Mouse (Mus musculus) frontal cortex, postnatal 14 days (tissue): ENCODE measurements around the gene Agpat3.

ENCODE experiments used
- DNase-seq, 2 experiments: peaks; one replicate each; pipeline ENCODE4 v3.0.0; 2022; ENCODE audit warnings: low spot score in 2 of 2

Gene Agpat3

DNA sequence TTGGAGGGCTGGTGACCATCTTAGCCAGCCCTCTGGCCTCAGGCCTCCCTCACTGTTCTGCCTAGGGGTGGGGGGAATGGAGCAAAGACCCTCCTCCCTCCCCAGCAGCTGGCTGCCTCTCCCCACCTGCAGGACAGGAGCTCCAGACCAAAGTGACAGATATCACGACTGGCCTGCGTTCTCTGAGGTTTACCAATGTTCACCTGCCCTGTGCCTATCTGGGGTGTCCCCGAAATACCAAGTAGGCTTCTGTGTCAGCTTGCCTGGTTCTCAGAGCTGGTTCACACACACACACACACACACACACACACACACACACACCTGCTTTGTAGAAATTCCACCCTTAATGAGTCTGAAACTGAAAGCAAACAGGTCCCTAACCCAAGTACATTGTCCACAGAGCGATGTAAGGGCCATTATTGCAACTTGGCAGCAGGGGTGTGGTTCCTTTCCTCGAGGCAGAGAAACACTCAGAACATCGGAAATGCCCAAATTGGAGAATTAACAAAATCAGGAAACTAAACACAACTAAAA is 94.1 kb downstream of the Agpat3 start:
- no peak for DNase-seq

DNA sequence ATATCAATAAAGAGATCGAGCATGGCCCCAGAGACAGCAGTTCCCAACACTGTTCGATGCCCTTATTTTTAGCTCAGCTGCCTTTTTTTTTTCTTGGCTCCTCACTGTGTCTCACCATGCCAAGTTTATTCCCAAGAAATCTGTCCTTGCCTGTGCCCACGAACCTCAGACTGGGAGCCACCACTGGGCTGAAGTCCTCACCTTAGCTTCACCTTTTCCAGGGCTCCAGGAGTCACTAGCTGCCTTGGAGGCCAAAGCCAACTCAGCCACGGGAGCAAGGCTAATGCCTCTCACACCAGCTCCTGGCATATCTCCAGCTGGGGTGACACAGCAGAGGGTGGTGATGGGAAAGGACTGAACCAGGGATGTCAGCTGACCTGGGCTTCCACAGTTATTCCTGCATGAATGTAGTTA is 96.6 kb downstream of the Agpat3 start:
- no peak for DNase-seq

DNA sequence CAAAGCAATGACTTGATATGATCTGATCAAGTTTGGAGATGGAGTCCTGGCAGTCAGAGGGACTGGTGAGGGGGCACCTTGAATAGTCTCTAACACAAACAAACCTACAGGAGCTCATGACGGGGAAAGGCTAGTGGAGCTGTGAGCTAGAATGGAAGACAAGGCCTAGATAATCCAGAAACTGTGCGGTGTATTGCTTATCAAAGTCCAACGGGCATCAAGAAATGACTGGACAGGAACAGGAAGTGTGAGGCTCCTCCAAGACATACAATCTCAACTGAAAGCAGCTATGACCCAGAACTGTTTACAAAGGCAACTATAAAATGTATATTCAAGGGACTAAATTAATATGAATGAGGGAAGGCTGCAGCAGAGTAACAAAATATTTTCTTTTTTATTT is 105.1 kb downstream of the Agpat3 start:
- DNase-seq = no peak

DNA sequence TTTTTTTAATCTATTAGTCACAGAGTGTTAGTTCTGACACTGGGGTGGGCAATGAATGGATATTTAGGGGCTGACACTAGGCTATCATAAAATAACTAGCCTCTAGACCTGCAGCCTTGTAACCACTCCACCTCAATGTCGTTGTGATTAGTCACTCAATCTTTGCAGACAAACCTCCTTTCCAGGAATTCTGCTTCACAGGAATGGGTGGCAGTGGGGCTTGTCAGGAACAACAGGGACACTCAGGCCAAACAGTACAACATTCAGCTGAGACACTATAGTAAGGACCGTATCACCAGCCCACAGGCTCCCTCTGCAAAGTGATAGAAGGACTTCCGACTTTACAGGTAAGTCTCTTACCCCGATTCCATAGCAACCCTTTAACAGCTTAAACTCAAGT is 105.6 kb downstream of the Agpat3 start:
- no peak for DNase-seq

DNA sequence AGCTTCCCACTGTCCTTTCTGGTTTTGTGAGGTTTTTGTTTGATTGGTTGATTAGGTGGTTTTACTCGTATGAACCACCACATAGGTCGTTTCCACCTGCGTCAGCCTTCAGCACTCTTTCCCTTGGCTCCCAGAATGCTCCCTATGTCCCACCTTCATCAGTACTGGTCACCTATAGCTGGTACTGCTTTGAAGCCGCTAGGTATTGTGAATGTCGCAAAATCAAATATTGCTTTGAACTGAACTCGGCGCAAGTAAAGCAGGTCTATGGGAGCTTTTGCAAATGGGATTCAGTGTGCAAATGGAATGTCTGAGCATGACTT is 107.1 kb downstream of the Agpat3 start:
- no peak for DNase-seq

DNA sequence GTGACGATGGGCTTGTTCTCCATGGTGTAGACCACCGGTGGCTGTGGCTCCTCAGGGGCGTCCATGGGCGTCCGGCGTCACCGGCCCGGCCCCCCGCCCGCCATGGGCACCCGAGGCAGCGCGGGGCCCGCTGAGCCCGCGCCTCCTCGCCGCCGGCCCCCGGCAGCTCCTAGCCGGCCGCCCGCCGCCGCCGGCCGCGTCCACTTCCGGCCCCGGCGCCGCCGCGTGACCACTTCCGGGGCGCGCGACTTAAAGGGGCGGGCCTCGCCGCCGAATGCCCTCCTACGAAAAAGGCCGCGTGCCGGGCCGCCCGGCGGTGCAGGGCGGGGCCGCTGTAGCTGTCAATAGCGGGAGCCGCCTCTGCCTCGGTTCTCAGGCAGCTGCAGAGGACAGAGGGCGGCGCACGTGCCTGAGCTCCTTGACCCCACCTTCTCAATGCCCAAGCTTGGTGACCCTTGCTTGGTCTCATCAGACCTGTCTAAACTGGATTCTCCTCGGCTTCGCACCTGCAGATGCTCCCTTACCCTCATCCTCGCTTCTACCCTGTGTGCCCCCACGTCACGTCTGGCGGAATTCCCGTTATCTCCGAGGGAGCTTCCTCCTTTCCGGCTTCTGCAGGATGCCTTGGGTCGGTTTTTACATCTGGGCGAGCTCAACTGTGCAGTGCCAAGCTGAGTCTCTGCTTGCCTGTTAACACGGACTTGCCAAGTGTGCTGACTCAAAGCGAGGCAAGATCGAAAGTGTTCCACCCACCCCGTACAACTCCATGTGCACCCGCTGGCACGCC is 107.7 kb downstream of the Agpat3 start, which contains the start of gene Trappc10:
TSS of gene Trappc10 (minus strand) at position 204 of the 787 bp plus-strand sequence.
- peak; percentile 76 to 77 for DNase-seq

DNA sequence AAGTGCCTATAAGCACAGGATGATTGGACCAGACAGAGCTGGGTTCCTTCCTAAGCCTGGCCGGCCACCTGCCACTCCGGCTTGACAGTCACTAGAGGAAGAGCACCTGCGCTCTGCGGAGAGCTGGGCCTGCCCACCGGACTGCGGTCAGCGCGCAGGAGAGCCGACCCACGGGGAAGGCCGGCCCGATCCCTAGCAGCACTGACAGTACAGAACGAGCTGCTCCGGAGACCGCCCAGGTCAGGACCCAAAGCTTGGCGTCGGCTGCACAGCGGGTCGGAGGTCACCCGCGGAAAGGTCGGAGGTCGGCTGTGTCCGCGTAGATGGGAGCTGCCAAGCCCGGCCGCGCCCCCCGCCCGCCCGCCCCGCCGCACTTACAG is 108.2 kb downstream of the Agpat3 start:
- DNase-seq = peak in 1 of 2 experiments; percentile 32

DNA sequence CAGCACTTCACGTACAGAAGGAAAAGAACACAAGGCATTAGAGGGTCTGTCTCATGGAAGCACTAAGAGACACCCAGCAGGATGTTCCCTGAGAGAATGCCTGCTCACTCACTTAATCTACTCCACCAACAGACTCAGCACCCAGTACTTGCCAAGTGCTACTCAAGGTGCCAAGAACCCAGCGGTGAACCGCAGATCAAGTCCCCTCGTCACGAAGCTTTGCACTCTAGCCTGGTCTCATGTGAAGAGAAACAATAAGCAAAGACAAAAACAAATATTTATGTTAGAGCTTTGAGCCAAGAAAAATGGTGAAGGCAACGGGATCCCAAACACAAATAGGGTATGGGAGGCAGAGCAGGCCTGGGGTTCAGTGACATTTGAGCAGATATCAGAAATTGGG is 113.4 kb downstream of the Agpat3 start:
- no peak for DNase-seq

DNA sequence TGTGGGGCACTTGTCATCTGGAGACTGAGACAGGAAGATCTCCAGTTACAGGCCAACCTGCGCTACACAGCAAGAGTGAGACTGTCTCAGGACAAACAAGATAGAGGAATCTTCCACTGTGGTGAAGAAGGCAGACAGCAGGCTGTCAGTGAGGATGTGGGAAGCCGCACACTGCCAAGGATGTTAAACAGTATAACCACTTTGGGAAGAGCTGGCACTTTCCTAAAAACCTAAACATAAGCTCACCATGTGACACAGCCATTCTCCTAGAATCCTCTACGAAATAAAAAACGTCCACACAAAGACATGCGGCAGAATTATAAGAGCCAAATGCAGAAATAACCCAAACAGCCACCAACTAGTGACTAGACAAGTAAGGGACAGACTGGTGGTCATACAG is 114.0 kb downstream of the Agpat3 start:
- DNase-seq = no peak

DNA sequence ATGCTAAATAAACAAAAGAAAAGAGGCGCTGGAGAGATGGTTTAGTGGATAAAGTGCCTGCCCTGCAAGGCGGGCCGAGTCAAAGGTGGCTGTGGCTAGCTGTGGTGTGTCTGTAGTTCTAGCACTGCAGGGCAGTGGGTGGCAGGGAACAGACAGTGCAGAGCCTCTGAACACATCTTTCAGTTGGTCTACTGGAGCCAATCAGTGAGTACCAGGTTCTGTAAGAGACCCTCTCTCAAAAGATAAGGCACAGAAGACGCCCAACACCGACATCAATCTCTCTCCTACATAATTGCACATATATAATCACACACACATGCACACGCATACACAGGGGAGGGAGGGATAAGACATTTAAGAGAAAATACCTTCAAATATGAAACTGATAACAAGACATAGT is 114.5 kb downstream of the Agpat3 start:
- no peak for DNase-seq

DNA sequence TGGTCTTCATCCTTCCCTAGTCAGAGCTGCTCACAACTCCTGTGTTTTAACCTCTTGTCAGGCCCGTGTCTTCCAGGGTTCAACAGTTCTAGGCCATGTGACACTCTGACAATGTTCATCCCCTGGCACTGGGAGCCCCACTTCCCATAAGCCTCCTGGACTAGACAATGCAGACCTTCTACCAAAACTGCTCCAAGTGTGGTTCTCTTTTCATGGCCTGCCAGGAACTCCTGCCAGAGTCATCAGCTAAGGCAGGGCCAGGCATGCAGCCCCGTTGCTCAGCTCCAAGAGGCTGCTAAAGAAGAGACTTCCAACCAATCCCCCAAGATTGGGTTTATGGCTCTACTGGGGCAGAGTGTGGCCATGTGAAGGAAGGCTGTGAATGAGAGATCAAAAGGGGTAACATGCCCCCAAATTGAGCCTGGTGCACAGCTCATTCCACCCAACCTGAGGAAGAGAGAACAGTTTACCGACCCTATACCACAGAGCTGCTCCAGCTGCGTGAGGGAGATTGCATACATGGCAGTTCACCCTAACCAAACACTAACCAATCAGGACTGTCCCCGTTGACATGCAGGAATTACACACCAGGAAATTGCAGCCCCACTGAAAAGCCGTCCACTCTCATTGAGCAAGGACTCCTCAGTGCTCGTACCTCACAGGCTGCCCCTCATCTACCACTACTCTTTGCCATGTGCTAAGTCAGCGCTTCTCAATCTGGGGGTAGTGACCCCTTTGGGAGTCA is 115.2 kb downstream of the Agpat3 start:
- DNase-seq = no peak

DNA sequence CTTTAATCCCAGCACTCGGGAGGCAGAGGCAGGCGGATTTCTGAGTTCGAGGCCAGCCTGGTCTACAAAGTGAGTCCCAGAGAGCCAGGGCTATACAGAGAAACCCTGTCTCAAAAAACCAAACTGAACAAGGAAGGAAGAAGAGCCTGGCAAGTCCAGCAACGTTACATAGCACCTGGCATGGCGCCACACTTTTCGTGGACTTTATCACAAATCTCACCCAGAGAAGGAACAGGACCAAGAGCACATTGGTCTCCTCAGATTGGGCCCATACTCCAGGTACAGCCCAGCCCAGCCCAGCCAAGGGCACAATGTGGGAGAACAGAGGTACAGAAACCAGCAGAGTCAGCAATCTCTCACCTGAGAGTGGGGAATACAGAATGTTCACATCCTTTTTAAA is 118.5 kb downstream of the Agpat3 start:
- DNase-seq = no peak

DNA sequence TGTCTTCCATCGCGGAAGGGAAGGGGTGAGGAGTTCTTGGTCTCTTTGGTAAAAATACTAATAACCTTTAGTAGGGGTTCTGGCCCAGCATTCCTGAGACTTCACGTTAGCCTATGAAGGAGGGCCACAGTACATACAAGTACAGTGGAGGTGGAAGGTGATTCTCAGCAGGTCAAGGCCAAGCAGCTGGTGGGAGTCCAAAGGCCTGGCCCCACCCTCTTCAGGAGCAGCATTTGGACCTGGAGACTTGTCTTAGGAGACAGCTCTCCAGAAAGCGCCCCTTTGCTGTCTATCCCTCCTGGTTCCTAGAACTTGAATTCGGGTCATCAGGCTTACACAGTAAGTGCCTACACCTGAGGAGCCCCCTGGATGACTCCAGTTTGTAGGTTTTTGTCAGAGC is 119.1 kb downstream of the Agpat3 start:
- no peak for DNase-seq

DNA sequence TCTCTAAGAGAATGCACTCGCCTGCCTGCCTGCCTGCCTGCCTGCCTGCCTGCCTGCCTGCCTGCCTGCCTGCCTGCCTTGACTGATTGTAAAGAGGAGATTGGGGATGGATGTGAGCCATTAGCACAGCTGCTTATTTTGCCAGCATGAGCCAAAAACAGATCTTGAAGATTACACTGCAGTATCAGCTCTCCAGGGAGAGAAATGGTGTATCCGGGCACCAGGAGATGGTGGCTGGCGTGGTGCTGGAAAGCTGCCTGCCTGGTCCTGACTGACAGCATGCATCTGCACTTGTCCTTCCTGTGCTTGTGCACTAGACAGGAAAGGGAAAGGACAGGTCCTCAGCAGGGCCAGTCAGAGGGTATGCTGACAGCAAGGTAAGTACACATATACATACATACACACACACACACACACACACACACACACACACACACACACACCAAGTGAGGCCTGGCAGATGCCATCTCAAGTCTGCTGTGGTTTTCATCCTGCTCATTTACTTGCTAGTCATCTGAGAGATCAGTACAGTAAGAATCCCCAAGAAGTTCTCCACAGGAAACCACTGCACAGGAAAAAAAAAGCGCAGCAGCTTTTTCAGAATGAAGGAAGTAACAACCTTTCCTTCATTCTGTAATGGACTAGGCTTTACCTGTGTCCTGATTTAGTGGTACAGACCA is 119.8 kb downstream of the Agpat3 start:
- DNase-seq = no peak

DNA sequence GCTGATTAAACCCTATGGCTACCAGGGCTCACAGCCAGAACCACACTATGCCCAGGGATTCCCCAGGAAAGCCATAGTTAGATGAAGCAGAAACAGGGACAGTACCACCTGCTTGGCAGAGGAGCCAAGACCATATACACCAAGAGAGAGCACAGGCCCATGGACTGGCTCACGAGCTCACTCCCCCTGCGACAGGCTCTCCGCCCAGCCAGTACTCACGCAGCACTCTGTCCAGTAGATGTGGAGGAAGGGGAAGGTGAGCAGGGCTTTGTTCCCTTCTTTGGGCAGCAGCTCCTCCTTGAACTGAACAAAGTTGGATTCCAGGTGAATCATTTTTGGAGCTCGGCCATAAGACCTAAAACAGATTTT is 123.7 kb downstream of the Agpat3 start:
- DNase-seq = no peak

DNA sequence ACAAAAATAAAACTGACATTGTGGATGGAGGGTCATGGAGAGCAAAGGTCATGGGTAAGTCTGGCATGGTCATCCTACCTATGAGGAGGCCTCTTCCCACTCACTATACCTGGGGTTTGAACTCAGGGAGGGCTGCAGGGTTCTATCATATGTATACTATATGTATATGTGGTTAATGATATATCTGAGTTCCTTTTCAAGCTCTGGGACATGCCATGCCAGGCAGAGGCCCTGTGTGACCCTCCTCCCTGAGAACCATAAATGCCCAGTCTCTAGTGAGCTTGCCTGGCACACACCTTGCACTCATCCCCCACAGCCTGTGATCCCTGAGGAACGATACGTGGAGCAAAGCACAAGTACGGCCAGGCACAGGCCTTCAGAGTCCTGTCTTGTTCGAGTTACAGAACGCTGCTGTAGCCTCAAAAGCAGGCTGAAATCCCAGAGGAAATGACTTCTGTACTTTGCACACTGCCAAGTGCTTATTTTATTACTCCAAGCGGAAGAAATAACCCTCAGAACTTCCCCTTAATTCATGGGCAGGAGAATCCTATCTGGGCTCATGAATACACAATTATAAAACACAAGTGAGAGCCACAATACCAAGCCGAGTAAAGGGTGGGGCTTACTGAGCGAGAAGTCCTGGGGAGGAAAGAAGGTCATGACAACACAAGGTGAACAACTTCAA is 124.3 kb downstream of the Agpat3 start:
- no peak for DNase-seq

DNA sequence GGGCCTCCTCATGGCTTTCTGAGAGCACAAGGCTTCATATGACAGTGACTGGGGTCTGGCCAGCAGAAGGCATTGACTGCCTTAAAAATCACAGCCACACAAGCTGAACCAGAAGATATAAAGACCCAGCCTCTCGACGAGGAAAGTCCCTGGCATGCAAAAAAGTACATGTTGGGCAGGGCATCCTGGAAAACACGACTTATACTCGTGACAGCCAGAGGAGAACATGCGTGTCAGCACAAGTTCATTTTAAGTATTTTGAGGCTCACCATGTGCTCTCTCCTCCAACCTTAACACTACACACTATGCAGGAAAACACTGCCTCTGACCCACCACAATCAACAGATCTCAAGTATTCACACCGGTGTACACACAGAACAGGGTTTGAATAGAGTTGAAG is 128.2 kb downstream of the Agpat3 start:
- no peak for DNase-seq

DNA sequence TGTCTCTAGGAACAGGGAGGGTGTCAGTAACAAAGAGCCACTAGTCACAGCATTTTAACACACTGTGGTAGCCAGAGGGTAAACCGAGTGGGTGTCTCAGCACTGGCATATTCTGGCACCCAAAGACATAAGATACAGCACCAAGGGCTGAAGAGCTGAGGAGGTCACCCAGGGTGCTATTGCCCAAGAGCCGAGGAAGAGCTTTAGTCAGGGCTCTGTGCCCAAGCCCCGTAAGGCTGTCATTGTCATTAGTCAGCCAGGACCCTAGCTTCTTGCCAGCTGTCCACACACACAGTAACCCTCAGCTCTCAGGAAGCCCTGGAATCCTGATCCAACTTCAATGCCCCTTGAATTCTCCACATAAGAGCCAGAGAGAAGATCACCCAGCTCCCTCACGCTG is 129.4 kb downstream of the Agpat3 start:
- DNase-seq = no peak

DNA sequence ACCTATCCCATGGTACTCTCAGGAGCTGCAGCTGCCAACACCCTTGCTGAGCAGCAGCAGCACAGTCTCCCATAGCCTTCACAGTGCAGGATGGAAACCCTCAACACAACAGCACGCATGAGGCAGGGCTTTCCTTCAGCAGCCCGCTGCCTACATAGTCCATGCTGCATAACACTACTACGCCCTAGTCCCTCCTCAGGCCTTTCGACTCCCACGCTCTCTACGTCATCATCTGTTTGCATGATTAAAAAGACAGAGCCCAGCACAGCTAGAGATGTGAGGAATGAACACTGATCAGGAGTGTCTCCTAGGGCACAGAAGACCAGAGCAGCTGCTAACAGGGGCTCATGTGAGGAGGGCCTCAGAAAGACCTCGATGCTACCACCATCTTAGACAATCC is 131.0 kb downstream of the Agpat3 start:
- DNase-seq = no peak

DNA sequence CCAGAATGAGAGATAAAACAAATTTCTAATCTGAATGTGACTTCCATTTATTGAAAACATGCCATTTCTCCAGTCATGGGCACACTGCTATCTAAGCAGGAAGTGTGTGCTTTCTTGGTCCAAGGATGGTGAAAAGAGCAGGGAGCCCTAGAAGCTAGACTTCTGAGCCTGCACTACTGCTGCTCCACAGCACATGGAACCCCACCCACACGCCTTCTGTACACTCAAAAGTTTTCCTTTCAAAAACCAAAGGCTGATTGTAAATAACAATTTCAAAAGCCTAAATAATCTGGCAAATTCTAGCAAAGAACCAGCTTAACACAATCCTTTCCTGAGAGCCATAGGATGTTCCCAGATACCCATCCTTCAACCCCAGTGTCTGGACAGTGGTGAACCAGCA is 132.8 kb downstream of the Agpat3 start:
- DNase-seq = no peak
